Mouse (Mus musculus) left cerebral cortex, adult 11 months (tissue): Measurements from ENCODE around the gene Utrn.

Source experiments
- DNase-seq: peaks from one replicate; pipeline ENCODE4 v3.0.0; 2022; ENCODE audit warnings: low spot score

Gene Utrn

DNA sequence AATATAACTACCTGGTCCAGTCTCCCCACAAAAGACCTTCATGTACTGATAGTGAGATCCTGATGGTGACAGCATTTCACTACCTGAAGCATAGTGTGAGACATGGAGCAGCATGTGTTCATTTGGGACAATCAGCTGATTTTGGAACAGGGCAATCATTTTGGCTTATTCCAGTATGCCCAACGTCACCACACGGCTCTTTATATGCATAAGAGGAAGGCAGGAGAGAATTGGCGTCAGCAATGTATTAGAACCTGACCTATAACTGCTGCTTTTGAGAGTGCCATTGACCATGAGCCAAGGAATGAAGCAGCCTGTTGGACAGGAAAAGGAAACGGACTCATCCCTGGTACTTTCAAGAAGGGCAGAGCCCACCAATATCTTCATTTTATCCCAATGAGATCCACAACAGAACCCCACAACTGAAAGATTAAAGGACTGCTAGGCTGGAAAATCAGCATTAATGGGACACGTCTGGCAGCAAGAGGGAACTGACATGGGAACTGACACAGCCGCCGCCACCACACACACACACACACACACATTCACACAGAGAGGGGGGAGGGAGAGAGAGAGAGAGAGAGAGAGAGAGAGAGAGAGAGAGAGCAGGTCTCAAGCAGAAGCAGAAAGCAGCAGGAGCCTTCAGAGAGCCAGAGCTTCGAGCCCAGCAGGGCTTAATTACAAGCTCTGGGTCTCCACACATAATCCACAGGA, 73.2 kb downstream of the Utrn start:
- no peak for DNase-seq

DNA sequence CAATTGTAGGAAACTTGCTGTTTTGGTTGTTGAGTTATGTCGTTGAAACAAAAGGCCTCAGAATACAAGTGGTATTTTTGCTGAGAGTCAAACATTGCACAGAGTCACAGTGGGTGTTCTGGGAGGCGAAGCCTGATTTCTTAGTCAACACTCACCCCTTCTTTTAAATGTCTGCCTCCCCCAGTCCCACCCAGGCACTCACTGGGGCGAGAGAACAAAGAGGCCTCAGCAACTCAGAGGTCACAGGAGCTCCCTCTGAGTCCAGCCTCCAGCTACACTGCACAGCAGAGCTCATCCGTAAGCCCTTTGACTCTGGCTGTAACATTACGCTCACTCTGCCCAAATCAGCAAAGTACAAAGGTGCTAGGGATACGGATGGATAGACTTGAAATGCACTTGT, 77.1 kb downstream of the Utrn start:
- no peak for DNase-seq

DNA sequence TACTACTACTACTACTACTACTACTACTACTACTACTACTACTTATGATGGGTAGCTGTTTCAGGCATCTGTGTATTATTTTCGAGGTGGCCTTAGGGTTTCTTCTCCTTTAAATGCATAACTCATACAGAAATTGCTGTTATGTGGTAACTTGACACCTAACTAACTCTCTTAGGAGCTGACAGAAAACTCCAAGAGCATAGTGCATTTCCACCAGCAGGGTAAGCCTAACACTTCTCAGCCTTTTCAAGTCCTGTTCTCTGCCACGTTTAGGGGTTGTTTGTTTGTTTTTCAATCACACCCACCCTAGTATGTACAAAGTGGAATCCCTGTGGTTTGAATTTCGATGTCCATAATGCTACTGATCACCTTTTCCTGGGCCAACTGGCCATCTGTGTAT, 78.3 kb downstream of the Utrn start:
- no peak for DNase-seq

DNA sequence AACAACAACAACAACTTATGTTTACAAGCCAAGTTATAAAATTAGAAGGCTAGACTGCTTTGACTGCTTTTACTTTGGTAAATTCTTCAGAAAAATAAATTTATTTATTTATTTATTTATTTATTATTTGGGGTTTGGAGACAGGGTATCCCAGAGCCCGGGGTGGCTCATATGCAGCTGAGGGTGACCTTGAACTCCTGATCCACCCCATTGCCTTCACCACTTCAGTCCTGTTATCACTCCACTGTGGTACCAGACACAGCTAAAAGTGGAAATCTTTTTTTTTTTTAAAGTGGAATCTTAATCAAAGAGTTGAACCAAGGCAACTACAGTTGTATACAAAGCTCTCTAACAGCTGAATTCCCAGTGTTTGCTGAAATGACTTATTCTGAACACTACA, 80.6 kb downstream of the Utrn start:
- no peak for DNase-seq

DNA sequence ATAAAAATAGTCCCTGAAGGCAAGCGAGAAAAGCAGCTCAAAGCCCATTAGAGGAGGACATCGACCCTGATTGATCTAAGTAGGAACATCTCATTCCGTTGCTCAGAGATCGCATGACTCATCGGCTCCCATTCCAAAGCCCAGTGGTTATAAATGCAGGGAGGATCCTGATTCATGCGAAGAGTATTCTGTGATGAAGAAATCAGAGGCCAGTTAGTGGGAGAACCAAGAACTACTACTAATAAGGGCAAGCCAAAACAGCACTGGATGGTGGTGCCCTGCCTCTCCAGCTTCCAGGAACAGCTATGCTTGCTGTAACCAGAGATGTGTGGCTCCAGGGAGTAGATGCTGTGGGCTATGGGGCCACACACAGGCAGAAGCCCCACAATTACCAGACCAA, 81.2 kb downstream of the Utrn start:
- DNase-seq = no peak

DNA sequence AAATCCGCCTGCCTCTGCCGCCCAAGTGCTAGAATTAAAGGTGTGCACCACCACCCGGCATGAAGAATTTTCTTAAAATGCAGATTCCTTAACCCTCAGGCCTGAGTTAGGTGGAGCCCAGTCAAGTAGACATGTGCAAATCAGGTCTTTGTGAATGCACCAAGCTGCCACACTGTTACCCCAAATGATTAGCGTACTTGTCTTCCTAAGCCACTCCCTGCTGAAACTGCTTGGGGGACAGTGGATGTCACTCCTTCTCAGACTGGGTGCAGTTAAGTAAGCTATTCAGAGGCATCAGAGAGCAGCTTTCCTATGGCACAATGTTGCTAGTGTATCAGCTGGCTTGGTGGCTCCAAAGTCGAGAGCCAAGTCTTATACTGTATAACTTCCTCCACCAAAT, 83.9 kb downstream of the Utrn start:
- no peak for DNase-seq

DNA sequence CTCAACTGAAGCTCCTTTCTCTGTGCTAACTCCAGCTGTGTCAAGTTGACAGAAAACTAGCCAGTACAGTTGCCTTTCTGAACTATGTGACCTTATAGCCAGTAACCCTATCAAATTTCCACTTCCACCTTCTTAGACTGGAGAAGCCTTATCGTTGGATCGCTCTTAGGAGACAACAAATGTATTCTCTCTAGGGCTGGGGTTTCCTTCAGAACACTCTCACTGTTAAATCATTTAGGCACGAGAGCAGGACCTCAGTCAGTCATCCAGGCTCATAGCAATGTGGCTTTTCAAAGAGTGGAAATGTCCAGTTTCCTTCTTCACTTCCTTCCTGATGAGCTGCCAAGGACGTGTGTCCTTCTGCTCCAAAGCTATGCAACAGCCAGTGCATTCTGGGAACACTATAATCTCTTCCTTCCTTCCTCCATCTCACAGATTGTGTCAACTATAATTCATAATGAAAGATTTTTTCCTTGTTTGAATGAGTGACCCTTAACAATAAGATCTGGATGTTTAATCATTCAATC, 87.7 kb downstream of the Utrn start:
- DNase-seq = no peak

DNA sequence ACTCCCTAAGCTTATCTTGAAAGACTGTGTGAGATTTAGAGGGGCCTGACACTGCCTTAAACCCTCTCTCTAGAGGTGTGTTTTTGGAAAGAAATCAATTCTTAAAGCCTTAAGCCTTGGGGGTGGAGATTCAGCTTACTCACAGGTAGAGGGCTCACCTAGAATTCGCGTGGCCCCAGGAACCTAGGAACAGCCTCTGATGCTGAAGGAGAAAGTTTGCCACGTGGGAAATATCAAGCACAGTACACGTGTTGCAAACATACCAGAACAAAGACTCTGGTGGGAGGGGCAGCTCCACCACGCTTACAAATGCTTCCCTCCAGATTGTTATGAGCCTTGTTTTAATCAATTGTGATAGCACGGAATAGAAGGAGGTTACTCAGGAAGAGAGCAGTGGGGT, 96.0 kb downstream of the Utrn start:
- DNase-seq = no peak

DNA sequence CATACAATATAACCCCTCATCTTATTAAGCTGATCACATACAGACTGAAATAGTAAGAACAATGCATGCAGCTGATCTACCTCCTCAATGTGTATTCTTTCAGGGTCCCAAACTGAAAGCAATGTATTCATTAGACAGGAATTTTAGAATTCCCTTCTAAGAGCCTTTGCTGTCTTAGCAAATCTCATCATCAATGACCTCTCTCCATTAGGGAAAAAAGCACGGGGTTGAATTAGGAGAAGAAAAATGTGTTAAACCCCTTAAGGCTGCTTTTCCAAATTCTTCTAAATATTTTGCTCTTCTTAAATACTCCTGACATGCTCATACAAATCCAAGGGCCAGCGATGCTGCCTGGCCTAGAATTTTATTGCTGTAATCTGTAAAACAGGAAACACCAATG, 97.7 kb downstream of the Utrn start:
- DNase-seq = no peak

DNA sequence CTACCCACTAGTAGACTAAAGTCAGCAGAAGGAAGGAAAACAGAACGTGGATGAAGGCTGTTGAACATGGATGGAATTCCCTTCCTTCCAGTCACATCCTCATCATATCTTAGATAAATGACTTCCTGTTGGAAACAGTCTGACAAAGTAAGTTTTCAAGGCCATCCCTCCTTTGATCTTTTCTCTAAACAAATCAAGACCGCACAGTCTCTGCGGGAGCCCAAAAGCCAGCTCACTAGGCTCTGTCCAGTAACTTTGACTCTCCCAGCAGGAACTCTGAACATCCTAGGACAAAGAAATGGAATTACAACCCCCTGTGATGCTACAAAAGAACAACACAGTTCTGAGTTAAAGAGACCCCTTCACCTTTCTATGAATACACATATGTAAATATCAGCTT, 106.5 kb downstream of the Utrn start:
- DNase-seq = no peak

DNA sequence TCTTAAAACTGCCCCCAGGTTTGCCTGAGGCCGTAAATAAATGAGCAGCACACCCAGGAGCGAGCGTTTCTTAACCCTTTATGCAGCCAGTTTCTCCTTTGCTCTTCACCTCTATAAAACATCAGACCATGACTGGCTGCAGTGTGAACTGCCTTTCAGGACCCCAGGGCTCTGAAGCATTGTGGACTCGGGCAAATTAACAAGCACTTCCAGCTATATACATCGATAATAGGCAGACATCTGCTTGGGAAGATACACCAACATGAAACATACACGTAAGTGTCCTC, 110.5 kb downstream of the Utrn start:
- no peak for DNase-seq

DNA sequence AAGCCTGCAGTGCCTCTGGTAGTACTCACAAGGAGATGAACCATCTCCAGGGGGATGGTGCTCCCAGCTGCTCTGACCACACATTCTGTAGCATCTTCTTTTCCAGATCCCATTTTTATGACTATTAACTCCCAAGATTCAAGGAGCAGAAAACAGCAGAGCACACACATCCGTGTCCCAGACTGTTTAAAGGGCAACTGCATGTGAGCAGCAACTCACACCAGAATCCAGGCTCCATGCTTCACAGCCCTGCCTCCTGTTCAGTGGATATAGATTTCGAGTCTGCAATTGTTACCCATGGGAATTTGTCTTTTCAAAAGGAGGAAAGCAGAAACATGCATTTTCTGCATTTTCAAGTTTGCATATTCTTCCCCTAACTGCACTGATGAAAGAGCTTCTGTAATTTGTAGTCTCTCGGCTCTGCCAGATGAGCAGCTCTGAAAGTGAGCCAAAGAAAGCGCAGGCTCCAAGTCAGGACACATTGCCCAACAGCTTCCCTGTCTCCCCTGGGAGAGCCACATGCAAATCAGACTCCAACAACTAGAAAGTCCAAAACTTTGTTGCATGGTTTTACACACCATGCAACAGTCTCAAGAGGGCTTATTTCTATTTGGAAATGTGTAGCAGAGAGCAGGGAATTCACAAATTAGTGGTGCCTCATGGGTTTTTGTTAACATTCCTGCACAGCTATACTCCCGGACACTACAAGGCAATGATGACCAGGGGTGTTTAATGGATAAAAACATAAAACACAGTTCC, 111.0 kb downstream of the Utrn start:
- no peak for DNase-seq

DNA sequence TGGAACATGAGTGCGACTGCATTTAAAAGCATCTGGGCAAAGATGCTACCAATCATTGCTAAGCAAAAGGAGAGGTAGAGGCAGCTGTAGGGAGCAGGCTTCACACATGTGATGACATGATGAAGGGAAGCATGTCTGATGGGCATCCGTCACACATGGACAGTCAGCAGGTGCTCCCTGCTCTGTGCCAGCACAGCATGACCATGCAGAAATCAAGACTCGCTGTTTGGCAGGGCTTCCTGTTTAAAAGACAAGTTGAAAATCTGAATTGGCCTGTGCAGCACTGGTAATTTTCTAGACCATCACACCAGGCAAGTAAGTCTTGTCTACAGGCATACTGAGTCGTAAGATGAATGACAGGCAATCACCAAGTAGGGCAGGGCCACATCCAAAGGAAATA, 112.5 kb downstream of the Utrn start:
- no peak for DNase-seq

DNA sequence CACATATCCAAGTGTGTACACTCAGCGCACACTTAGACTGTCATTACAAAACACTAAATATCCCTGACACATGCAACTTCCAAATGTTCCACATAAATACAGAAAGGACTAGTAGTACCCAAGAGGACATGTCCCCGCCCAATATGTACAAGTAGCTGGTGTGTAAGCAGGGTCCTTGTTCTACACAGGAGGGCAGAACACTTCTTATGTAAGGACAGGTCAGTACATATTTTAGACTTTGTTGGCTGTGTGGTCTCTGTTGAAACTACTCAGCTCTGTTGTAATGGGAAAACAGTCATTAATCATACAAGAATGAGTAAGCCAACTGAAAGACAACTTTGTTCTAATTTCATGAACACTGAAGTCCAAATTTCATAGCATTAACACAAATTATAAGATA, 114.3 kb downstream of the Utrn start:
- no peak for DNase-seq

DNA sequence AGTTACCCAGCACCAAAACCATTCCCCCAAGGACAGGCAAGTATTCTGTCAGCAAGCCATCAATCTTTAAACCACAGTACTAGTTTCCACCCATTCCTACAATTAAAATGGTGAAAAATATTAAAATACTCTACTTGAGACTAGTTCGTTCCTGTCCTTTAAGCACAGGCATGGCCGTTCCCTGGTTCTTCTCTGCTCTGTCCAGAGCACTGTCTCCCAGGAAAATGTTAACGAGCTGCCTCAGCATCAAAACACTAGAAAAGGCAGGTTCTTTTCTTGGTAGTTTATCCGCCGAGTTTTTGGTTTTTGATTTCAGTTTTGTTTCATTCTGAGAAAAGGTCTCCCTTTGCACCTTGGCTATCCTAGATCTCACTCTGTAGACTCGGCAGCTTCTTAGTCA, 115.0 kb downstream of the Utrn start:
- DNase-seq = no peak

DNA sequence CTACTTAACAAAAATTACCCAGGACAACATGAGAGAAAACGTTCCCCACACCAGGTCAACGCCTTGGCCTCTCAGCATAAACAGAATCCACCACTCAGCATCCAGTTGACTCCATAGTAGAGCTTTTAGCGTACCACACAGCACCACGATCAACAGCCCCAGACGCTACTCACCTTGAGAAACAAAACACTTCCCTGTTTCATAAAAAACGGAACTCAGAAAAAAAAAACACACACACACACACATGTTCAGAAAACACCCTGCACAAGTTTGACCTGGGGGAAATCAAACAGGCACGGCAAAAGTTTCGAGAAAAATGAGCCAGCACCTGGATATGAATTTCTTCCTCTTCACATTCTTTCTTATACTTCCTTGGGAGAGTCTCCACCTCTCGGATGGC, 125.4 kb downstream of the Utrn start:
- DNase-seq = no peak

DNA sequence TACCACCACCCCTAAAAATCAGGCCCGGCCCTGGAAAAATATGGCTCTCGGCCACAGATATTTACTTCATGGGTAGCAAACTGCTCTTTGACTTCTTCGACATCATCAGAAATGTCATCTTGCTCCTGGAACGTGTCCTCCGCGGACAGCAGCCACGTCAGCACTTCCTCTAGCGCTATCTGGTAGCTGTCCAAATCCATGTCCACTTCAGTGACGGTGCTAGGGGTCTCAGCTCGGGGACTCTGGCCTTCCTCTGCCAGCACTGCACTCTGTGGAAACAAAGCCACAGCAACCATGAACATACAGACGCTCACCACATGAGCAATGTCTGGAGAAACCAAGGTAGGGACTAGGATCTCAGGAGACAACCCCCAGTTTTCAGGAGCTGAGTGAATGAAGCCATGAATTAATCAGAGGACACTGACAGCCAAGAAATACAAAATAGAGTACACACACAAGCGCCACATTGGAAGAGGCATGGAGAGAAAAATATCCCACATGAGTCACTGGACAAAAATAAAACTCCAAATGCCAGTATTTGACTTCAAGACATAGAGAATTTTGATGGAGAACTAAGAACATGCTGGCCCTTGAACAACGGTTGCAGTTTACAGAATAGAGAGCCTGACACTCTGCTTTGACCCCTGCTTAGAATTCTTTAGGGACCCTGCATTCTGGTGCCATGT, 129.7 kb downstream of the Utrn start:
- DNase-seq = no peak

DNA sequence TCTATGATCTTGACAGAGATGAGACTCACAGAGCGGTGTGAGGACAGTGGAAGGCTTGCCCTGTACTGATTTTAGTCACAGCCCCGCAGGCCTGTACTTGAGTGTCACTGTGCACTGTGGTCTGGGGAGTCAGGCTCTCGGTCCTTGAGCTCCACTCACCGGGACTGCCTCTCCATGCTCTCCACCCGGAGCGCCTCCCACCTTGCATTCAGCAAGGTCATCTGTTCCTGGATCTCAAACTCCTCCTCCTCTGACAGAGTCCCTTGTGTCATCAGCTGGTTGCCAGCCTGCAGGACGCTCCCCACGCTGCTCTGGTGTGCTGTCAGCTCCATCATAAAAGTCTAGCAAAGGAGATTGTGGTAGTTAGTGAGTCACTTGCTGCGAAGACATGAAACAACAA, 131.2 kb downstream of the Utrn start:
- DNase-seq = no peak

DNA sequence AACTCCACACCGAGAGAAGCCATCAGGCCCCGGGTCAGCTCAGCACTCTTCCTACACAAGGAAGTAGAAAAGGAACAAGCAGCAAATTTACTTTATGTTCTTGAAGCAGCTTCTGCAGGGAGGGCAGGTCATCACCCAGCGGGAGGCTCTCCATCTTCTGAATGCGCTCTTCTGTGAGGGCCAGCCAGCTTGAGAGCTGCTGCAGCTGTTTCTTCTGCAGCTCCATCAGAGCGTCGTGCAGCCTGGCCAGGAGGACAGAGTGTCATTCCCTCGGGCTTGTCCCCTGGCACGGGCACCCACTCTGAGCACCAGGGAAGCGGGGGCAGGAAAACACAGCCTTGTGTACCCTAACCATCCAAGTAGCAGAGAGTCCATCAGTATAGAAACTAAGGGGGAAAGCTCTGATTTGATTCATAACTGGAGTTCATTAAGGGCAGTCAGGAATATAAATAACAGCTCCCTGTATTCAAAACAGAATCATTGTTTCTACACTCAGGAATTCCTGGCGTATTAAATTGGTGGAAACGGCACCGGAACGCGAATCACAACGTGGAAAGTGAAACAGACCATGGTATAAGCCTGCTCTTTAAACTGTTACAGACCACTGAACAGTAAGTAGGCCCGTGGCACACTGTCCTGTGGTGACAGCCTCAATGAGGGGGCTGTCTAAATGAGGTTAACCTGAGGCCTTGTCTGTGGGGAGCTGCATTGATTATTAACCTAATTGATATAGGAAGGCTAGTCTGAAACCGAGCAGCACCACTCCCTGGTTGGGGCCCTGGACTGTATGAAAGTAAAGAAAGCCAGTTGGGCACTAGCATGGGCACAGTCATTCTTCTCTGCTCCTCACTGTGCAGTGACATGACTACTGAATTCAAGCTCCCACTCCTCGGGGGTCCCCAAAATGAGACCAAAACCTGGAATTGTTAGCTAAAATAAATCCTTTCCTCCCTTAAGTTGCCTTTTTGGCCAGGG, 132.0 kb downstream of the Utrn start:
- DNase-seq = no peak

DNA sequence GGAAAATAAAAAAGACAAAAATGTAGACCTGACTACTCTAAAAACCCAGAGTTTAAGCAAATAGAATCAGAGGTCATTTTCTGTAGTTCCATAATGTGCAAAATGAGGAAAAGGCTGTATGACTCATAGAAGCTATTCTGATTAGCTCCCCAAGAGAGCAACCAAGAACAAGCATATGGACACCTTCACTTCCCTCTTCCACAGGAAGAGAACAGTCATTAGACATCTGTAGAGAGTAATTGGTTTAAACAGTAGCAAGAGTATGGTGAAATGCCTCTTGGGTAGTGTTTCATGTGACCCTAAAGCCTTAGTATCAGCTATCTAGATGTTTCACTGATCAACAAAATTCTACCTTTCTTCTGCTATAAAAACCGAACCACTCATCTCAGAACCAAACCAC, 133.5 kb downstream of the Utrn start:
- no peak for DNase-seq

DNA sequence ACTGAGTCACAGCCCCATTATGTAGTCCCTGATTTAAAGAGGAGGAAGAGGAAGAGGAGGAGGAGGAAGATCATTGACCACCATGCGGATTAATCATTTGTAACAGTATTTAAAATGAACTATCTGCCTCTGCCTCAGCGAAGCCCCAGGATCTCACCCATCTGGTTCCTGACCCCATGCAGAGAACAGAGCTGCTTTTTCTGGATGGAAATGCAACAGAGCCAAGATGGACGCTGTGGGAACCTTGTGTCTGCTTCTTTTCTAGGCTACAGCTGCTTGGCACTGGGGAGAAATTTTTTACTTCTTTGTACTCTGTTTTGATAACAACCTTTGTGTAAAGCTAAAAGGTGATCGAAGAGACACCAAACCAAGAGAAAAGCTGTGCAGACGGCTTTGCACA, 137.7 kb downstream of the Utrn start:
- DNase-seq = no peak

DNA sequence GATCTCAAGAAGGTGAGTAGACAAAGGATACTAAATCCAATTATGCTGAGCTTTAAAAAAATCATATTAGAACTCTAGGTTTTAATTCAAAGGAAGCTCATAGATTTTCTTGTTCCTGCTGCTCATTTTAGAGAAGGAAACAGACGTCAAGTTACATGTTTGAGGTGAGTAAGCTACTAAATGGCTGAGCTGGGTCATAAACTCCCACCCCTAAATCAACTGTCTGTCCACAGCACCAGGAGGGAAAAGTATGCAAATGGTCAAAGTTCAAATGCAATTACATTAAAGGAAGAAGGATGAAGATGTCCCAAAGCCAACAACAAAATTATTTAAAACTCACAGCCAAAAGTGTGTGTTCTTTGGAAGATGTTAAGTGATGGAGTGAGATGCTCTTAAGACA, 139.5 kb downstream of the Utrn start:
- no peak for DNase-seq
